Mouse (Mus musculus): ENCODE measurements around the gene Abca14. TPM values are rescaled to one million over a fixed set of nuclear protein-coding genes. Genes with fewer than 3 reads are reported as not detected.

Abca14 gene
- total and polyA plus RNA-seq, 3 experiments, result not detected

DNA sequence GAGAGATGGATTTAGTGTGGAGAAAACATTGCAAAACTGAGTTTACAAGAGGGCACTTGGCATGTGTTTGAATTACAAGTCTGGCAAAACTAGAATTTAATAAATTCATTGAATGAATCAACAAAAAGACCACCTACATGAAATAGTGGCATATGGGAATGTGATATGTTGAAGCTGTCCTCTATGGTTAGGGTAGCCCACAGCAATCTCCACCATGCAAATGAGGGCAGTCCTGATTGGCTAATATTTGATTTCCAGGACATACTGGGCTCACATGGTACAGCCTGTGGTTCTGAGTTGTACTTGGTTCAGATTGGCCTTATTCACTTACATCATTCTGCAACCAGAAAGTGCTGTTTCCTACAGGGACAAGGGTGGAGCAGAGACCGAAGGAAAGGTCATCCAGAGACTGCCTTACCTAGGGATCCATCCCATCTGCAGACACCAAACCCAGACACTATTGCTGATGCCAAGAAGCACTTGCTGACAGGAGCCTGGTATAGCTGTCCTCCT is 31.5 kb upstream of the Abca14 start:
- Histone ChIP-seq H3K27me3 (replicated peaks) (no peaks in the 10 kb centered on the region), H3K9ac (ENCODE audit: insufficient read depth, low read depth) (no peak overlapping the region), H3K4me2 (ENCODE audit: insufficient read depth, low read depth, poor library complexity, severe bottlenecking) (no peak overlapping the region), H3K4me1 (ENCODE audit: control insufficient read depth in 1 of 2, insufficient read depth in 2 of 2) (no peaks in the 10 kb centered on the region), H3K36me3 (replicated peaks in 1 of 2; ENCODE audit: control insufficient read depth in 1 of 2, insufficient read depth in 1 of 2, low read length in 1 of 2) (no peaks in the 10 kb centered on the region), H3K27ac (ENCODE audit: insufficient read depth, low read depth) (no peak overlapping the region), H3K4me3 (replicated peaks in 1 of 3; ENCODE audit: low read depth in 2 of 3, low read length in 2 of 3, poor library complexity in 1 of 3) (no peak overlapping the region), H3K9me3 (replicated peaks; ENCODE audit: low read length) (no peaks in the 10 kb centered on the region), H3K79me2 (replicated peaks; ENCODE audit: control insufficient read depth, extremely low read depth, insufficient read depth, poor library complexity, severe bottlenecking) (no peaks in the 10 kb centered on the region)
- TF ChIP-seq E2F4 (IDR thresholded peaks at IDR 0.05; ENCODE audit: insufficient replicate concordance, low read depth, low read length) (no peak), MXI1 (IDR thresholded peaks at IDR 0.05; ENCODE audit: low read depth, low read length) (no peak)
- dilution Hi-C loops (cut with MboI; ENCODE audit: extremely low pct_ligation_motif_present, extremely low pct_unique_long_range_greater_than_20kb, low sequenced_read_pairs), result no loop called here
- in situ Hi-C loops (cut with MboI; ENCODE audit: low pct_ligation_motif_present, low pct_unique_long_range_greater_than_20kb, low sequenced_read_pairs), result no loop called here
- no peak for DNase-seq (ENCODE audit: extremely low read depth)

DNA sequence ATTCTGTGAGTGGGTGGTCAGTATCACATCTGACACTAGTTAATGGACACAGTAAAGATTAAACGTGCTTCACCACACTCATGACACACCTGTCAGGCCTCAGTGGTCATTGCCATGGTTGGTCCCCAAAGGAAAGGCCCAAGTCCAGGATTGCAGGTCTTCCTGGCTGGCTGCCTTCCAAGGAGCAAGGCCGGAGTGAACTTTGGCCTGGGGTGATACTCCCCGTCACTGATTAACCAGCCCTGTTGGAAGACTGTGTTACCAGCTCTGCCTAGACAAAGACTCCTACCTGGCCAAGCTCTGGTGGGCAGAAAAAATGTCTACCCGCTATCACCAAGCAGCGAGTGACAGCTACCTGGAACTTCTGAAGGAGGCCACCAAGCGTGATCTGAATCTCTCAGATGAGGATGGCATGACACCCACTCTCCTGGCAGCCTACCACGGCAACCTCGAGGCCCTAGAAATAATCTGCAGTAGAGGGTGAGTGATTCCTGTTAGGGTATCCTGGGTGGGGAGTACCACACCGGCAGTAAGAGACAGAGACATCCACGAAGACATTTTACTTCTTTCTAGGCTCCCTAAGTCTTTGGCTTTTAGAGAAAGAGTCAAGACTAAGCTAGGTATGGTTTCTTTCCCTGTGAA is 30.0 kb upstream of the Abca14 start, which contains the start of gene Anks4b:
TSS of gene Anks4b (plus strand) at position 256 of the 642 bp plus-strand sequence.
- Histone ChIP-seq H3K4me3 (replicated peaks in 1 of 3; ENCODE audit: low read depth in 2 of 3, low read length in 2 of 3, poor library complexity in 1 of 3) (no peak within 1 kb of the TSS), H3K9ac (ENCODE audit: insufficient read depth, low read depth) (no peak within 1 kb of the TSS), H3K27me3 (replicated peaks) (no peaks in the 10 kb centered on the region), H3K27ac (ENCODE audit: insufficient read depth, low read depth) (no peak within 1 kb of the TSS), H3K9me3 (replicated peaks; ENCODE audit: low read length) (no peaks in the 10 kb centered on the region), H3K79me2 (replicated peaks; ENCODE audit: control insufficient read depth, extremely low read depth, insufficient read depth, poor library complexity, severe bottlenecking) (no peaks in the 10 kb centered on the region), H3K4me1 (ENCODE audit: control insufficient read depth in 1 of 2, insufficient read depth in 2 of 2) (no peaks in the 10 kb centered on the region), H3K36me3 (replicated peaks in 1 of 2; ENCODE audit: control insufficient read depth in 1 of 2, insufficient read depth in 1 of 2, low read length in 1 of 2) (no peaks in the 10 kb centered on the region), H3K4me2 (ENCODE audit: insufficient read depth, low read depth, poor library complexity, severe bottlenecking) (no peak within 1 kb of the TSS)
- in situ Hi-C loops (cut with MboI; ENCODE audit: low pct_ligation_motif_present, low pct_unique_long_range_greater_than_20kb, low sequenced_read_pairs) (no loop called here), dilution Hi-C loops (cut with MboI; ENCODE audit: extremely low pct_ligation_motif_present, extremely low pct_unique_long_range_greater_than_20kb, low sequenced_read_pairs) (no loop called here)
- no peak for DNase-seq (ENCODE audit: extremely low read depth)
- TF ChIP-seq UBTF (IDR thresholded peaks at IDR 0.05; ENCODE audit: low read depth, low read length) (no peak), IRF4 (IDR thresholded peaks at IDR 0.05; ENCODE audit: low read depth, low read length) (no peak), ZMIZ1 (IDR thresholded peaks at IDR 0.05; ENCODE audit: low read depth, low read length) (no peak), MAFK (IDR thresholded peaks at IDR 0.05; ENCODE audit: insufficient replicate concordance, low read length) (no peak), E2F4 (IDR thresholded peaks at IDR 0.05; ENCODE audit: insufficient replicate concordance, low read depth, low read length) (no peak), GABPA (IDR thresholded peaks at IDR 0.05; ENCODE audit: insufficient replicate concordance, low read depth, low read length) (no peak), TCF12 (IDR thresholded peaks at IDR 0.05; ENCODE audit: low read depth, low read length) (no peak), JUN (IDR thresholded peaks at IDR 0.05; ENCODE audit: insufficient read depth, low read depth, low read length) (no peak), POLR2AphosphoS2 (IDR thresholded peaks at IDR 0.05; ENCODE audit: low read depth, low read length) (no peak), USF2 (conservative IDR thresholded peaks at IDR 0.05; ENCODE audit: low read depth, low read length) (no peak), CTCF (conservative IDR thresholded peaks at IDR 0.05 in 1 of 2, IDR thresholded peaks at IDR 0.05 in 1 of 2; ENCODE audit: low read depth in 2 of 2, low read length in 2 of 2) (no peak), USF1 (IDR thresholded peaks at IDR 0.05; ENCODE audit: low read depth, low read length) (no peak), ZNF384 (IDR thresholded peaks at IDR 0.05; ENCODE audit: low read depth, low read length) (no peak), POLR2A (IDR thresholded peaks at IDR 0.05; ENCODE audit: low read depth, low read length) (no peak), MEF2A (IDR thresholded peaks at IDR 0.05; ENCODE audit: borderline replicate concordance, low read depth, low read length) (no peak), KAT2A (IDR thresholded peaks at IDR 0.05; ENCODE audit: insufficient replicate concordance, low read length) (no peak), MAX (IDR thresholded peaks at IDR 0.05; ENCODE audit: low read length) (no peak)

Data from CH12.LX (cell line).